Mouse (Mus musculus): ENCODE measurements around the gene Mrps9. TPM values are rescaled to one million over a fixed set of nuclear protein-coding genes. Genes with fewer than 3 reads are reported as not detected.
"Not testable (repeated sequence)": the region's sequence is repeated elsewhere in the genome, so short reads cannot be mapped to it uniquely, and the experiment has no call there.

Gene Mrps9
- polyA plus RNA-seq, 1 experiment = 44.4 TPM

DNA sequence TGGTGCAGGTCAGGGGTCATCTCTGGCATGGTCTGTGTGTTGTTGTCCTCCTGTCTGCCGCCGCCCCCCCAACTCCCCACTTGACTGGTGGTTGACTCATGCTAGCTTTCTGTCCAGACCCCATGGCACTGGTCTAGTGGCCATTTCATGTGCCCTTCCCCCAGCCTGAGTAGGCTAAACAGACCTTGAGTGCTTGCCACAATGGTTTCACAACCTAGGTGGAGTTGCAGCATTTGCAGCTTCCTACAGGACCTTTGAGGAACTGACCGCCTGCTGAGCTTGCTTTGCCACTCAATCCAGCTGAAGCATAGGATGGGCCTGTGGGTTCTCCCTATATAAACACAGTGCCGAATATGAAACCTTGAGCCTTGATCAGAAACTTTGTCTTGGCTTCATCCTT, 15.0 kb downstream of the Mrps9 start:
- 63% methylated on average over 4 of the region's 4 CpGs for WGBS
- TF ChIP-seq POLR2A (IDR thresholded peaks at IDR 0.05; ENCODE audit: borderline replicate concordance, control insufficient read depth, low read depth, low read length) (no peak), CTCF (IDR thresholded peaks at IDR 0.05; ENCODE audit: control insufficient read depth, insufficient read depth, low read length) (no peak)
- peaks cover 3% of the 10 kb centered on the region; the same call in 1 of the 2 replicates for H3K4me1 ChIP-seq (ENCODE audit: control insufficient read depth, insufficient read depth, low read length)

DNA sequence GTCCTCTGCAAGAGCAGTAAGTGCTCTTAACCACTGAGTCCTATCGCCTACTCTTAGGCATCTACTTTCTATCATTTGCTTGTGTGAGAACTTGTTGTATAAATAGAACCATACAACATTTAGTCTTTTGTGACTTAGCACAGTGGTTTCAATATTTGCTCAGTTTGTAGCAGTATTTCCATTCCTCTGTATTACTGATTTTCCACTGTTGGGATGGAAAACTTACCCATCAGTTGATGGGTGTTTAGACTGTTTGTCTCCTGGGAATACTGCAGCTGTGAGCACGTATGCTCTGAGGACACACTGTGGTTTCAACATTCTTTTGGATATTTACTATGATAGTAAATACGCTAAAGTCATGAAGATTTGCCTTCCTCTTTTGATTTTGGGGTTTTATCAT, 16.2 kb downstream of the Mrps9 start:
- Histone ChIP-seq H3K4me3 (replicated peaks; ENCODE audit: control insufficient read depth, low read depth, low read length) (no peak overlapping the region), H3K4me1 (ENCODE audit: control insufficient read depth, insufficient read depth, low read length) (peaks cover 3% of the 10 kb centered on the region; the same call in 1 of the 2 replicates), H3K27ac (ENCODE audit: control insufficient read depth, insufficient read depth, low read depth, low read length, poor library complexity) (no peak overlapping the region)
- no peak for TF ChIP-seq CTCF (IDR thresholded peaks at IDR 0.05; ENCODE audit: control insufficient read depth, insufficient read depth, low read length)
- TF ChIP-seq POLR2A (IDR thresholded peaks at IDR 0.05; ENCODE audit: borderline replicate concordance, control insufficient read depth, low read depth, low read length) = no peak
- 61% methylated on average over 3 of the region's 3 CpGs for WGBS

More for the DNA sequence above, 15.0 kb downstream of the Mrps9 start:
- no peak overlapping the region for H3K4me3 ChIP-seq (replicated peaks; ENCODE audit: control insufficient read depth, low read depth, low read length)
- peak overlapping the region; percentile 4; the same call in 1 of the 2 replicates for H3K27ac ChIP-seq (ENCODE audit: control insufficient read depth, insufficient read depth, low read depth, low read length, poor library complexity)

DNA sequence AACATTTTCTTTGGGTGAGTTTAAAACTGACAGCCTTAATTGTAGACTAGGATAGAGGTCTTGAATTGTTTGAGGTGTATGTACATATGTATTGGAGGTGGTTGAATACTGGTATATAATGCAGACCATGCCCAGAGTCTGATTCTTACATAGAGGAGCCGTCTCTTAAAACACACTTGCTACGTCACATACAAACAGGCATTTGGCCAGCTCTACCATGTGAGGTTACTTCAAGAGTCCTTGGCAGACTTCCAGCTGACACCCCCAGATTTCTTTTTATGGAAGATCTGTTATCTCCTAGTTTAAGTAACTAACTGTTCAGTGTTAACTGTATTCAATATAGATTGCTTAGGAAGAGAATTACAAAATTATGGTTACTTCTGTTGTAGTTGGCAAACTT, 23.1 kb downstream of the Mrps9 start:
- WGBS = 67% methylated on average over 2 of the region's 2 CpGs
- no peak overlapping the region for H3K27ac ChIP-seq (ENCODE audit: control insufficient read depth, insufficient read depth, low read depth, low read length, poor library complexity)
- TF ChIP-seq POLR2A (IDR thresholded peaks at IDR 0.05; ENCODE audit: borderline replicate concordance, control insufficient read depth, low read depth, low read length) (no peak), CTCF (IDR thresholded peaks at IDR 0.05; ENCODE audit: control insufficient read depth, insufficient read depth, low read length) (no peak)
- H3K4me3 ChIP-seq (replicated peaks; ENCODE audit: control insufficient read depth, low read depth, low read length) = no peak overlapping the region
- H3K4me1 ChIP-seq (ENCODE audit: control insufficient read depth, insufficient read depth, low read length) = no peaks in the 10 kb centered on the region

DNA sequence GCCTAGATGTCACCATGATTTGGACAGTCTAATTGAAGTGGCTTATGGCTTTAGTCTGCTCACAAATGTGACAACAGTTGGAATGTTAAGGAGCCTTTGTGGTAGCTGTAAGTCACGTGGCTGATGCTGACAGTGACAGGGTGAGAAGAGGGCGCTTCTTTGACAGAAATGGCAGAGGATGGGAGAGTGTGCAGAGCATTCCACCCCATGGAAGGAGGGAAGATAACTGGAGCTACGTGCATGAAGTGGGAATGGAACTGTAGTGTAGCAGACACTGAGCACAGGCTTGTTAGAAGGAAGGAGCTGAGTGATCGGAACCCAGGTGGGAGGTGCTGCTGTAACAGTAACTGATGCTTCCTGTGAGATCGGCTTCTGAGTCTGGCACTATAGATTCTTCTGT, 24.2 kb downstream of the Mrps9 start:
- no peak for TF ChIP-seq POLR2A (IDR thresholded peaks at IDR 0.05; ENCODE audit: borderline replicate concordance, control insufficient read depth, low read depth, low read length)
- TF ChIP-seq CTCF (IDR thresholded peaks at IDR 0.05; ENCODE audit: control insufficient read depth, insufficient read depth, low read length) = no peak
- 83% methylated on average over 5 of the region's 5 CpGs for WGBS
- Histone ChIP-seq H3K27ac (ENCODE audit: control insufficient read depth, insufficient read depth, low read depth, low read length, poor library complexity) (no peak overlapping the region), H3K4me1 (ENCODE audit: control insufficient read depth, insufficient read depth, low read length) (no peaks in the 10 kb centered on the region), H3K4me3 (replicated peaks; ENCODE audit: control insufficient read depth, low read depth, low read length) (no peak overlapping the region)

DNA sequence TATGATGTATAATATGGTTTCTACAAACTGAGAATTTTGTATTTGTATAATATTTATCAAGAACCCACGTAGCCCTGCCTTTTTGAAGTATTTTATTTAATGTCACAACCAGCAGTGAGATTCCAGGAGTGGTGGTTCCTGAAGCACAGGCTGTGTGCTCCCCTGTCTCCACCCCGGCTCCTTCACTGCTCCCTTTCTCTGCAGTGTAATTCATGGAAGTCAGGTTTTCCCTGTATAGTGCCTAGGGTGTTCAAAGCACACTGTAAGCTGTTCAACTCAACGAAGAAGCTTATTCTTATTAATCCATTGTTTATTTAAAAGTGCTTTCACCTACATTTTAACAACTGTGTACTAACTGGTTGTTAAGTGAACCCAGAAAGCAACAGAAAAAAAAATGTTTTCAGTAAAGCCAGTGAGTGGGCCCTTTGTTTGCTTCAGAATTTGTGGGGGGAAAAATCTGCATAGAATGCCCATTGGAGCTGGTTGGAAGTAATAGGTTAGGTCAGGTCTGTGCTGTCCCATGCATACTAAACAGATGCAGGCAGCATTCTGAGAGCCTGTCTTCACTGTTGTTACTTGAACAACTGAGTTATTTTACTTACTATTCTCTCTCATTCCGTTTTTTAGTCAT, 25.5 kb downstream of the Mrps9 start:
- Histone ChIP-seq H3K27ac (ENCODE audit: control insufficient read depth, insufficient read depth, low read depth, low read length, poor library complexity) (no peak overlapping the region), H3K4me3 (replicated peaks; ENCODE audit: control insufficient read depth, low read depth, low read length) (no peak overlapping the region), H3K4me1 (ENCODE audit: control insufficient read depth, insufficient read depth, low read length) (no peaks in the 10 kb centered on the region)
- WGBS = 87% methylated on average over 4 of the region's 4 CpGs
- TF ChIP-seq CTCF (IDR thresholded peaks at IDR 0.05; ENCODE audit: control insufficient read depth, insufficient read depth, low read length) = no peak
- no peak for TF ChIP-seq POLR2A (IDR thresholded peaks at IDR 0.05; ENCODE audit: borderline replicate concordance, control insufficient read depth, low read depth, low read length)

GRCm38 (mm10) chr1:42877264-42877663, 26.2 kb downstream of the Mrps9 start:
- no peak overlapping the region for H3K4me3 ChIP-seq (replicated peaks; ENCODE audit: control insufficient read depth, low read depth, low read length)
- no peak for TF ChIP-seq CTCF (IDR thresholded peaks at IDR 0.05; ENCODE audit: control insufficient read depth, insufficient read depth, low read length)
- TF ChIP-seq POLR2A (IDR thresholded peaks at IDR 0.05; ENCODE audit: borderline replicate concordance, control insufficient read depth, low read depth, low read length) = no peak
- no peaks in the 10 kb centered on the region for H3K4me1 ChIP-seq (ENCODE audit: control insufficient read depth, insufficient read depth, low read length)
- no peak overlapping the region for H3K27ac ChIP-seq (ENCODE audit: control insufficient read depth, insufficient read depth, low read depth, low read length, poor library complexity)
- WGBS = 91% methylated on average over 10 of the region's 10 CpGs

DNA sequence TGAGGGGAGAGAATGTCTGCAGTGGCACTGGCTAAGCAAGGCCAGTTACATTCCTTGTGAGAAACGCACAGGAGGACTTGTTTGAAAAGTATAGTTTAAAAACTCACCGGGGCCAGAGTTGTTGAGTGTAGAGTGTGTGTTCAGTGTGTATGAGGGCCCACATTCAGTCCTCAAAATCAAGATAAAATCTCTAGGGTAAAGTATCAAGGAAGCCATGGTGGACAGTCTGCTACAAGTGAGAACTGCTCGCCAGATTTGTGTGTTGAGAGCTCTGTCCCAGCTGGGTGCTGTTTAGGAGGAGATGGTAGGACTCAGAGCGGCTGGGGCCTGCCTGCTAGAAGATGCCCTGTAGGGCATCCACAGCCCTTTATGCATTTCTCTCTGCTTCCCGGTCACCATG, 27.8 kb downstream of the Mrps9 start:
- WGBS = 86% methylated on average over 5 of the region's 5 CpGs
- no peak for TF ChIP-seq POLR2A (IDR thresholded peaks at IDR 0.05; ENCODE audit: borderline replicate concordance, control insufficient read depth, low read depth, low read length)
- TF ChIP-seq CTCF (IDR thresholded peaks at IDR 0.05; ENCODE audit: control insufficient read depth, insufficient read depth, low read length) = no peak
- Histone ChIP-seq H3K27ac (ENCODE audit: control insufficient read depth, insufficient read depth, low read depth, low read length, poor library complexity) (no peak overlapping the region), H3K4me3 (replicated peaks; ENCODE audit: control insufficient read depth, low read depth, low read length) (no peak overlapping the region), H3K4me1 (ENCODE audit: control insufficient read depth, insufficient read depth, low read length) (no peaks in the 10 kb centered on the region)

GRCm38 (mm10) chr1:42882258-42882657, 31.2 kb downstream of the Mrps9 start:
- 78% methylated on average over 2 of the region's 2 CpGs for WGBS
- no peaks in the 10 kb centered on the region for H3K4me1 ChIP-seq (ENCODE audit: control insufficient read depth, insufficient read depth, low read length)
- TF ChIP-seq CTCF (IDR thresholded peaks at IDR 0.05; ENCODE audit: control insufficient read depth, insufficient read depth, low read length) (no peak), POLR2A (IDR thresholded peaks at IDR 0.05; ENCODE audit: borderline replicate concordance, control insufficient read depth, low read depth, low read length) (no peak)
- H3K4me3 ChIP-seq (replicated peaks; ENCODE audit: control insufficient read depth, low read depth, low read length) = no peak overlapping the region
- H3K27ac ChIP-seq (ENCODE audit: control insufficient read depth, insufficient read depth, low read depth, low read length, poor library complexity) = no peak overlapping the region

- 73% methylated on average over 1 of the region's 2 CpGs for WGBS
- H3K27ac ChIP-seq (ENCODE audit: control insufficient read depth, insufficient read depth, low read depth, low read length, poor library complexity); H3K4me1 ChIP-seq (ENCODE audit: control insufficient read depth, insufficient read depth, low read length); H3K4me3 ChIP-seq (replicated peaks; ENCODE audit: control insufficient read depth, low read depth, low read length): not testable (repeated sequence)
Measured at GRCm38 (mm10) chr1:42883418-42883817, 32.4 kb downstream of the Mrps9 start.
